Mouse (Mus musculus) embryo, embryonic 10.5 days (tissue): Measurements from ENCODE around the gene Dph1.
A peak's percentile ranks its signal among the peaks of the same experiment; 100 is the strongest.

Experiments
- DNase-seq: peaks from one replicate; pipeline ENCODE4 v3.0.0-alpha.2; 2015; ENCODE audit warnings: low spot score

The Dph1 gene

GRCm38 (mm10) chr11:75173095-75173798 lies 17.8 kb downstream of the Dph1 start:
- DNase-seq = peak; percentile 84

DNA sequence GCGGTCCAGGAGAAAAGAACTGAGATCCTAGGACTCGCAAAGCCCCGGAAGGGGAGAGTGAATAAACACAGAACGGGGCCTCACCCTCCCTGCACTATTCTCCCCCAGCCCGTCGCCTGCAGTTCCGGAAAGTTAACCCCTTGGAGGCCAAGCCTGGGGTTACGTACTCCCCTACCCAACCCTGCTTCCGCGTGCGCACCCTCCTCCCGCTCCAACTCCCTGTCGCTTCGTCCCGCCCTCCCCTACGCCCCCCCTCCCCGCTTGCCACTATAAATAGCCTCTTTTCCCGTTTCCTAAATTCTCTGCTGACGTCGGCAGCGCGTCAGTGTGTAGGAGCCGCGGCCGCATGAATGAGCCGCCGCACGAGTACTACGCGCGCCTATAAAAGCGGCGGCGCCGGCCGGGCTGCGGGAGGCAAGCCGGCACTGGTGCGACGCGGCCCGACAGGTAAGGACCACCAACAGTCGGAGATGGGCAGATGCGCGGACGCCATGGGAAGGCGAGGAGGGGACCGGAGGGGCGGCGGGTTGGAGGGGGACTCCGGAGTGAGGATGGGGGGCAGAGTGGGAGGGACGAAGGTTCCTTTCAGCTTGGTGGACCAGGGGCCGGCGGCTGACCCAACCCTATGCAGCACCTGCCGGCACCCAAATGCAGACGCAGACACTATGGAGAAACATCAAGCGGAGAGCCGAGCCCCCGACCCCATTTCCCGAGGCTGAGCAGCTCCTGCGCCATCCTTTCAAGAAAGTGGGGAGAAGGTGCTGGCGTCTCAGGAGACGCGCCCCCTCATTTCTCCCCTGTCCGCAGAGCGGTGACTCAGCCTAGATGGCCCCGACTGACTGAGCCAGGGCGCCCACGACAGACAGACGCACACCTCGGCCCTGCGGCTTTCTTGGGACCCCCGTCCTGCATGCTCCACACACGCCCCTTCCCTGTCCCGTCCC lies 18.6 kb downstream of the Dph1 start:
- DNase-seq = peak; percentile 54

GRCm38 (mm10) chr11:75171186-75171865 lies 19.7 kb downstream of the Dph1 start:
- DNase-seq = no peak

DNA sequence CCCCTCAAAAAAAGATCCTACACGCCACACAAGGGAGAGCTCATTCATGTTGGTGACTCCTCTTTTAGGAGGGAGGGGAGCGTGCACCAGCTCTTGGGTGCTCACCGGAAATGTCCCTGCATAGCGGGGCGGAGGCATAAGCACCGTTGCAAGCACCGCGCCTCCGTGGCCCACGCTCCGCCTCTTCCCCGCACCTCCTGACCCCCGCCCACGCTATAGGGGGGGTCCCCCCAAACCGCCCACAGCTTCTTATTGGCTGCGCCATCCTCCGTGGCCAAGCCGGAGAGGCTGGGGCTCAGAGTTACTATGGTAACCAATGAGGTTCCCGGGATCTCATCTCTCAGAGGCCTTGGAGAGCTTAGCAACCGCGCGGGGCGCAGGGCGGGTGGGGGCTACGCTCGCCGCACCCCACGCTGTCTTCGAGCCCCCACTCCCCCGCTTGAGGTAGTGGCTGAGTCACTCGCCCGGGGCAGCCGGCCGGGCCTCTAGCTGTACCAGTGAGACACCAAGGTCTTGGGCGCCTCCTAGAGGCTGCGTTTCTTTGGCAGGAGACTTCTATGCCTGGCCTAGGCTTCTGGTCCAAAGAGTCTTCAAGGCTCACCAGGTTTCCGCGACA lies 20.8 kb downstream of the Dph1 start:
- peak; percentile 95 for DNase-seq

- peak; percentile 29 for DNase-seq
These were observed 21.5 kb downstream of the Dph1 start, which contains the start of gene Hic1 for GRCm38 (mm10) chr11:75169405-75170080. Hic1 (minus strand) TSS chr11:75169519.

- peak; percentile 83 for DNase-seq
These were observed 22.3 kb downstream of the Dph1 start for GRCm38 (mm10) chr11:75168590-75169361.

GRCm38 (mm10) chr11:75167643-75168589 lies 23.1 kb downstream of the Dph1 start:
- peak; percentile 37 for DNase-seq

GRCm38 (mm10) chr11:75166861-75167642 lies 24.0 kb downstream of the Dph1 start:
- DNase-seq = peak; percentile 45

- DNase-seq = no peak
These were observed 24.7 kb downstream of the Dph1 start for GRCm38 (mm10) chr11:75166193-75166842.

GRCm38 (mm10) chr11:75165441-75166192 lies 25.4 kb downstream of the Dph1 start:
- DNase-seq = peak; percentile 63

GRCm38 (mm10) chr11:75164750-75165149 lies 26.3 kb downstream of the Dph1 start:
- DNase-seq = no peak

DNA sequence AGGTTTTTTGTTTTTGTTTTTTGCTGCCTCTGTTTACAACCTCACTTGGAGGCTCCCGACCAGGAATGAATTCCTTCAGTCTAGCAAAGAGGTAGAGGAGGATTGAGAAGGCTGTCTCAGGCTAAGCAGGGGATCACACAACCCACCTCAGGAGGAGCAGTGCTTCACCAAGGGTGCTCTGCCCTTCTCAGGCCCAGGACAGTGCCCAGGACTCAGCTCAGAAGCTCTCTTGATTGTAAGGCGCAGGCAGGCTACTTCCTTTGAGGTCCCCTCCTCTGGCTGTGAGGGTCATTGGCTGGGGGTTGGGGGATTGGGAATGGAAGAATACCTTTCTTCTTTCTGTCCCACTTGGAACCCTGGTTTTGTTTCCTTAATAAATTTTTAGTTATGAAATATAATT lies 27.0 kb downstream of the Dph1 start:
- no peak for DNase-seq

DNA sequence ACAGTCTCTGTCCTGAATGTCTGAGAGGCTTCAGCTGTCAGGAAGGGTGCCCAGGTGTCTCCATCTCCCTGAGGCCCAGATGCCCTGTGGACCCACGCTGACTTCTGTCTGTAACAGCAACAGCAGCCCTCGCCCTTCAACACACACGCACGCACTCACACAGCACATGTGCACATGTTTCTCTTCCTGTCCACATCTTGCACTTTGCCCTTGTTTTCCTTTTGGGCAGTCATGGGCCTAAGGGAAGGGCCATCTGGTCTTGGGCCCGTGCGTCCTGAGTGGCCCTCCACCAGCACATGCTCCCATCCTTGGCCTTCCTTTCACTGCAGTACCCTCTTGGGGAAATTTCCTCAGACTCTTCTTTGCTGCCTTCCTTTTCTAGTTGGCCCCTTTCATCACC lies 27.7 kb downstream of the Dph1 start:
- no peak for DNase-seq

GRCm38 (mm10) chr11:75162591-75163080 lies 28.4 kb downstream of the Dph1 start:
- DNase-seq = no peak

DNA sequence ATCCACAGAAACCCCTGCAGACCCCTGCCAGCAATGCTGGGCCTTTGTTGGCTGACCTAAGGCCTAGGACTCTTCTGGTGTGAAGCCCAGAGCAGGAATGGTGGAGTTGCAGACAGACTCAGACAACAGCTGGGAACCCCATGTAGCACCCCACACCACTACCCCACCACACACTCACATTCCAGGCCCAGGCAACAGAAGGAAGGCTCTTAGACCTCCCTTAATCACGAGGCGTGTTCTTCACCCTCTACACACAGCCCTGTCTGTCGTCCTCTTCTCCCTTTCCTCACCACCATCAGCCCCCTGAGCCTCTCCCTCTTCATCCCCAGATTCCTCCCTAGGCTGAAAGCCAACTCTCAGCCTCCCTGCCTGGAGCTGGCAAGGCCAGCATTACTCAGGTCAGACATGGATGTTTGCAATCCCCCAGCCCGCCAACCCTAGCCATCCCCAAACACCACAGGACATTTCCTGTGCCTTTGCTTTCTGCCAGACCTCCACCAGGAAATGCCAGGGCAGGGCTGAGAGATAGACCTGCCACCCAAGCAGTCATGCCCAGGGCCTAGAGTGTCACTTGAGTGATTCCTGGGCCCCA lies 29.5 kb downstream of the Dph1 start:
- no peak for DNase-seq

DNA sequence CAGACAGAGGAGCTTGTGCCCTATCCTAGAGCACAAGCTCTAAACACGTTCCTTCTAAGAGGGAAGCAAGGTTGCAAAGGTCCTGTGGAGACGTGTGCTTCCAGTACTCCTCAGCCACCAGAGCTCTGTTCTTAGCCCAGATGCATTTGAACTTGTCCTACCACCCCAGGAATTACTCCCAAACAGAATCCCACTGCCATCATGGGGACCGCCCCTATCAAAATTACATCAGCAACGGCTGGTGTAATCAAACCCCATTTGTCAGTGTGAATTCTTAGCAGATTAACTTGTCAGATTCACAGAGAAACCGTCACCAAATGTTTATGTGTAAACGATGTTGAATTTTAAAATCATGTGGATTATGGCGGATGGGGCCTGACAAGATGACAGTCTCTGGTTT lies 30.1 kb downstream of the Dph1 start:
- no peak for DNase-seq

GRCm38 (mm10) chr11:75159564-75159963 lies 31.5 kb downstream of the Dph1 start:
- DNase-seq = no peak
